Mouse (Mus musculus) lung, embryonic 15.5 days (tissue): ENCODE measurements around the gene Mttp. TPM values are rescaled to one million over a fixed set of nuclear protein-coding genes. Genes with fewer than 3 reads are reported as not detected.

Source experiments
- ATAC-seq: fragments of 200-750 bp; cut with Nextera tagmentation; 2 replicates; pipeline ENCODE4 v1.8.0; 2017; ENCODE audit warnings: moderate number of reproducible peaks, borderline replicate concordance; ENCODE audit not compliant: low FRiP score, low TSS enrichment; ENCODE audit errors: extremely low read depth
- H3K27ac ChIP-seq: fragments of 300-500 bp; sonication (generic); 2 replicates; pipeline ENCODE4 v1.5.1; 2015; ENCODE audit warnings: moderate library complexity, mild to moderate bottlenecking, inconsistent platforms
- H3K27me3 ChIP-seq: fragments of 300-500 bp; sonication (generic); 2 replicates; pipeline ENCODE4 v1.6.1; 2015; ENCODE audit warnings: inconsistent platforms
- H3K36me3 ChIP-seq: fragments of 300-500 bp; sonication (generic); 2 replicates; pipeline ENCODE4 v1.6.1; 2015; ENCODE audit warnings: inconsistent platforms
- H3K4me1 ChIP-seq: fragments of 300-500 bp; sonication (generic); 2 replicates; pipeline ENCODE4 v1.6.1; 2015; ENCODE audit warnings: inconsistent platforms
- H3K4me2 ChIP-seq: fragments of 300-500 bp; sonication (generic); 2 replicates; pipeline ENCODE4 v1.6.1; 2015; ENCODE audit warnings: inconsistent platforms, mild to moderate bottlenecking, moderate library complexity
- H3K4me3 ChIP-seq: fragments of 300-500 bp; sonication (generic); 2 replicates; pipeline ENCODE4 v1.5.1; 2015; ENCODE audit warnings: mild to moderate bottlenecking, inconsistent platforms
- H3K9ac ChIP-seq: fragments of 300-500 bp; sonication (generic); 2 replicates; pipeline ENCODE4 v1.6.1; 2015; ENCODE audit warnings: inconsistent platforms
- H3K9me3 ChIP-seq: fragments of 300-500 bp; sonication (generic); 2 replicates; pipeline ENCODE4 v1.6.1; 2016; ENCODE audit warnings: inconsistent platforms
- WGBS: fragments of 180-500 bp; shearing (Covaris S2); methylation state at CpG from one replicate; pipeline ENCODE4 v1.1.7; 2015; 5-methylcytosine and 5-hydroxymethylcytosine counted together
- polyA plus RNA-seq: library from polyadenylated mRNA; unstranded; fragments of >200 nt; fragmentation: Nextera tagmentation; extraction: Ambion mirVana; gene quantifications from 2 replicates; pipeline ENCODE4 v1.2.1, GENCODE M21; 2015

The Mttp gene
- polyA plus RNA-seq, 1 experiment from 2014 or later = 7.4 TPM

DNA sequence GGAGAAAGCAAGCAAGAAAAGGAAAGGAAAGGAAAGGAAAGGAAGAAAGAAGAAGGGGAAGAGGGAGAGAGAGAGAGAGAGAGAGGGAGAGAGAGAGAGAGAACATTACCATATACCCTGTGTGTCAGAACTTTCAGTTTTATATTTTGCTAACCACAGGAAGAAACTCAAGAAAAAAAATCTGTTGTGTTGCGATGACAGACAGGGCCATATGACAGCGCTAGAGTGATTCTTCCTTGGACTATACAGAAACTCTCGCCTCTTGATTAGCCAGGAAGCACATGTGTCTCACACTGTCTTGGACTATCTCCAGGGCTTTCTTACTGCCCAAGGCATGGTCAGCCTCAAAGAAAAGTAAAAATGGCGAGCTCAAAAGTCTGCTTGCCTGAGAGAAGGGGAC is 82.1 kb downstream of the Mttp start:
- Histone ChIP-seq H3K4me3 (no peak overlapping the region), H3K36me3 (no peaks in the 10 kb centered on the region), H3K27ac (no peak overlapping the region), H3K4me1 (peaks cover 17% of the 10 kb centered on the region), H3K4me2 (no peak overlapping the region), H3K9me3 (no peaks in the 10 kb centered on the region), H3K27me3 (no peaks in the 10 kb centered on the region), H3K9ac (no peak overlapping the region)
- ATAC-seq = no peak
- 71% methylated on average over 4 of the region's 4 CpGs for WGBS

GRCm38 (mm10) chr3:138061205-138061911 is 83.4 kb downstream of the Mttp start:
- Histone ChIP-seq H3K9me3 (no peaks in the 10 kb centered on the region), H3K9ac (no peak overlapping the region), H3K4me1 (peaks cover 27% of the 10 kb centered on the region), H3K4me2 (no peak overlapping the region), H3K27me3 (no peaks in the 10 kb centered on the region), H3K4me3 (no peak overlapping the region), H3K27ac (no peak overlapping the region), H3K36me3 (no peaks in the 10 kb centered on the region)
- no peak for ATAC-seq
- WGBS = 78% methylated on average over 9 of the region's 9 CpGs

GRCm38 (mm10) chr3:138060429-138060828 is 84.3 kb downstream of the Mttp start:
- 92% methylated on average over 7 of the region's 7 CpGs for whole genome bisulfite sequencing
- Histone ChIP-seq H3K9me3 (no peaks in the 10 kb centered on the region), H3K27ac (no peak overlapping the region), H3K4me3 (no peak overlapping the region), H3K36me3 (no peaks in the 10 kb centered on the region), H3K9ac (no peak overlapping the region), H3K4me2 (no peak overlapping the region), H3K4me1 (peaks cover 27% of the 10 kb centered on the region), H3K27me3 (no peaks in the 10 kb centered on the region)
- no peak for ATAC-seq

DNA sequence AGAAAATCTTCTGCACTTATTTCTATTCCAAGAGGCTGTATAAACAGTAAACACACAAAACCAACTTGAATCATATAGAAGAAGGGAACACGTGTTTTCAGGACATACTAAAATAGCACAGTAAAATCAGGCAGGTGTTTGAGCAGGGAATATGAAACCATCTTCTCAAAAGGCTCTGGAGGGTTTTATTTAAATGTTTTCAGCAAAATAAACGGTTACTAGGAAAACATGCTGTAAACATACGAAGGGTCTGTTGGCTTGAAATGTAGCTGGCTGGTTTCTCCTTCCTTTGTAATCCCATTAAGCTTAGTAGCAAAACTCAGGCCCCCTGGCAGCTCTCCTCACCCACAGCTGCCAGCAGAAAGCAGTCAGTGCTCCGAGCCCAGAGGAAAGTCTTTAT is 86.5 kb downstream of the Mttp start:
- no peak for ATAC-seq

GRCm38 (mm10) chr3:138056976-138057375 is 87.8 kb downstream of the Mttp start:
- Histone ChIP-seq H3K4me2 (no peak overlapping the region), H3K9me3 (no peaks in the 10 kb centered on the region), H3K36me3 (no peaks in the 10 kb centered on the region), H3K9ac (no peak overlapping the region), H3K27ac (0 out of 2 replicates have a peak overlapping the region, but pooled peaks have one; percentile 9), H3K27me3 (no peaks in the 10 kb centered on the region), H3K4me1 (peaks cover 18% of the 10 kb centered on the region), H3K4me3 (no peak overlapping the region)
- WGBS = 38% methylated on average over 7 of the region's 7 CpGs
- ATAC-seq = peak; percentile 44; the same call in 1 of the 2 replicates

More for the DNA sequence above, 86.5 kb downstream of the Mttp start:
- Histone ChIP-seq H3K4me2 (no peak overlapping the region), H3K9ac (no peak overlapping the region), H3K9me3 (no peaks in the 10 kb centered on the region), H3K4me1 (peaks cover 18% of the 10 kb centered on the region), H3K27me3 (no peaks in the 10 kb centered on the region), H3K27ac (no peak overlapping the region), H3K36me3 (no peaks in the 10 kb centered on the region), H3K4me3 (no peak overlapping the region)
- 41% methylated on average over 4 of the region's 4 CpGs for WGBS

DNA sequence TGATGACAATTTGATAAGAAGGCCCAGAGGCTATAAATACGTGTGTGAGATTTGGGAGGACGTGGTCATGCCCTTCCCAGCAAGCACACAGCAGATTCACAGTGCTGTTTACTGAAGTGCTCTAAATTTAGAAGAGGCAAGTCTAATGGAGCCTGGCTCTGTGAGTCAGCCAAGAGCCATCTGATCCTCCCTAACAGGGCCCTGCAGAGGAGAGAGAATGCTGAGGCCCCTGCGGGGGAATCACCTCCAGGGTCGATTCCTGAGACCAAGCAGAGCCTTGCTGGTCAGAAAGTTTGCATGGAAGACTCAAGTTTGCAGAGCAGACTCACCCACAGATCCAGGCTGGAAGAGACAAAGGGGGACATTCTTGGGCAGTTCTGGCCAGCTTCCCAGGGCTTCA is 90.8 kb downstream of the Mttp start:
- H3K4me3 ChIP-seq = no peak overlapping the region
- H3K9me3 ChIP-seq = no peaks in the 10 kb centered on the region
- peak; percentile 75; the same call in 1 of the 2 replicates for ATAC-seq
- H3K27ac ChIP-seq = peak overlapping the region; percentile 71
- no peak overlapping the region for H3K4me2 ChIP-seq
- H3K9ac ChIP-seq = no peak overlapping the region
- no peaks in the 10 kb centered on the region for H3K27me3 ChIP-seq
- whole genome bisulfite sequencing = 15% methylated on average over 4 of the region's 4 CpGs
- H3K4me1 ChIP-seq = peaks cover 18% of the 10 kb centered on the region
- H3K36me3 ChIP-seq = no peaks in the 10 kb centered on the region

DNA sequence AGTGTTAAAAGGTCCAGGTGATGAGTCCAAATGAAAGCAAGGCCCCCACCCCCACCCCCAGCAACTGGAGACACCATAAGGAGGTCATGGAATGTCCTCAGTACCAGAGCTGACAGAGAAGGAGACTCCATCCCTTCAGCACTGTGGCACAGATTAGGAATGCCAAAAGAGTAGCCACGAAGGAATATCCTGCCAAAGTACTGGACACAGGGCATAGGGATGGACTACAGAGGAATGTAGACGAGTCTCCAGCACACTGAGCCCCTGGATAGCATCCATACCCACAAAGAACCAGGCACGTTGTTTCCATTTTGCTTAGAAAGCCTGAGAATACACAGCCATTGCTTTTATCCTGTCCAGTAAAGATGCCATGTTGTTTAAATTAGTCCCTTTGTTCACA is 93.3 kb downstream of the Mttp start:
- ATAC-seq = no peak
- H3K4me3 ChIP-seq = no peak overlapping the region
- H3K9ac ChIP-seq = no peak overlapping the region
- no peak overlapping the region for H3K4me2 ChIP-seq
- H3K36me3 ChIP-seq = no peaks in the 10 kb centered on the region
- H3K27ac ChIP-seq = no peak overlapping the region
- no peaks in the 10 kb centered on the region for H3K9me3 ChIP-seq
- H3K4me1 ChIP-seq = peaks cover 9% of the 10 kb centered on the region
- H3K27me3 ChIP-seq = no peaks in the 10 kb centered on the region
- WGBS = 77% methylated on average over 3 of the region's 3 CpGs

DNA sequence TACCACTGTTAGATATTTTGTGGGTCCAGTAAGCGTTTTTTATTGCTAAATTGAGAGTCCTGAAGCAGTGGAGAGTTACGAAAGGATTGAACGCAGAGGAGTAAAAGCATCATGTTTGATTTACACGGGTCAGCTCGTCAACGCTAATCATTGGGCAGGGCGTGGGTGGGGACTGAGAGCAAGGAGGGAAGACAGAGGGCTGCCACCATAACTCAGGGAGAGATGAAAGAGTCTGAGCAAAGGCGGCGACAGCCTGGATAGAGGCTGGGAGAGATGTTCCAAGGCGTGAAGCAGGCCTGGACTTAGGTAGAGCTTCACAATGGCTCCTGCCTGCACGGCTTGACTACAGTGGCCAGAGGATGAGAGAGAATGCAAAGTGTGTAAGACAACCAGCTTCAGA is 94.0 kb downstream of the Mttp start:
- Histone ChIP-seq H3K27ac (no peak overlapping the region), H3K4me1 (peaks cover 9% of the 10 kb centered on the region), H3K4me2 (no peak overlapping the region), H3K36me3 (no peaks in the 10 kb centered on the region), H3K9me3 (no peaks in the 10 kb centered on the region), H3K4me3 (no peak overlapping the region), H3K27me3 (no peaks in the 10 kb centered on the region), H3K9ac (no peak overlapping the region)
- WGBS = 75% methylated on average over 11 of the region's 11 CpGs
- ATAC-seq = no peak

DNA sequence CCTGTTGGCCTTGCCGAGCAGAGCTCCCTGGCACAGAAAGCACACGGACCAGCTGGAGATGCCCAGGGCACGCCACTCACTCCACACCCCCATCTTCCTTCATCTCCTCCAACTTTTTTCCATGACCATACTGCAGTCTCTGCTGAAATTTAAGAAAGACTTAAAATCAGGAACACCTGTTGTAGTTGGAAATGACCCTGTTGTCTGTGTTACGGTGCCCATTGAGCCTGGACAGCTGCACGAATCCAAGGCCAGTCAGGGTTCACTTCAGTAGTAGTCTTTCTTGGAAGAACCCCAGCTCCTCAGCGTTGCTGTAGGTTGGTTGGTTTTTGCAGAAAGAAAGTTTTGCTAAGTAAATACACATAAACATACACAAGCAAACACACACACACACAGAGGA is 95.2 kb downstream of the Mttp start:
- Histone ChIP-seq H3K4me3 (no peak overlapping the region), H3K36me3 (no peaks in the 10 kb centered on the region), H3K9me3 (no peaks in the 10 kb centered on the region), H3K27ac (no peak overlapping the region), H3K9ac (no peak overlapping the region), H3K4me2 (no peak overlapping the region), H3K27me3 (no peaks in the 10 kb centered on the region), H3K4me1 (peaks cover 9% of the 10 kb centered on the region)
- ATAC-seq = no peak
- WGBS = 85% methylated on average over 6 of the region's 6 CpGs

GRCm38 (mm10) chr3:138043316-138043715 is 101.5 kb downstream of the Mttp start:
- Histone ChIP-seq H3K36me3 (no peaks in the 10 kb centered on the region), H3K27ac (no peak overlapping the region), H3K9me3 (no peaks in the 10 kb centered on the region), H3K9ac (no peak overlapping the region), H3K27me3 (no peaks in the 10 kb centered on the region), H3K4me1 (no peaks in the 10 kb centered on the region), H3K4me3 (no peak overlapping the region), H3K4me2 (no peak overlapping the region)
- 48% methylated on average over 7 of the region's 7 CpGs for WGBS
- peak; percentile 52; the same call in 1 of the 2 replicates for ATAC-seq

DNA sequence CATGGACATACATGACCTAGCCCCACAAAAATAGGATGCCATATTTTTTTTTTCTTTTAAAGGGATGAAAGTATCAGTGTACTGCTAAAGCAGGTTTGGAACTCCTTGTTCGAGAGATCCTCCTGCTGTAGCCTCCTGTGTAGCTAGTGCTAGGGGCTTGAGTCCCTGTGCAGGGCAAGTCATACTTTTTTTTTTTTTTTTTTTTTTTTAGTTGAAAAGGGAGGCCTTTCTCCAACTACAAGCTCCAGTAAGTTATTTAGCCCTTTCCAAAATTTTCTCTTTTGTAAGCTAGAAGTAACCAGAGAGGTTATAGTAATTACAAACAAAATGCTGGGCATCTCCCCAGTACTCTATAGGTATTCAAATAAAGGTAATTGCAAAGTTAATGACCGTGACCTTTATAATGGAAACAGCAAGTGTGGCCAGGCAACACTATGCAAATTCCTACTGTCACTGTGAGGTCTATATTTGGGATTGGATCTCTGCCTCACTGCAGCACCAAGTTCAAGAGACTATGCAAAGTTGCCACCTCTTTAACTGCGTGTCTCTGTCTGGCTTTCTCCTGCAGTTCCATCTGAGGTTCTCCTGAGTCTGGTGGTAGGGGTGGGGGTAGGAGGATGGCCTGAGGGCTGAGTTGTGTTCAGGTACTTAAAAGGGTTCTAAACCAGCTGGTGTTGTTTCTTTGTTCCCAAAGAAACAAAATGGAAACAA is 103.0 kb downstream of the Mttp start:
- 79% methylated on average over 3 of the region's 3 CpGs for WGBS
- Histone ChIP-seq H3K9ac (no peak overlapping the region), H3K27ac (no peak overlapping the region), H3K9me3 (no peaks in the 10 kb centered on the region), H3K4me2 (no peak overlapping the region), H3K36me3 (no peaks in the 10 kb centered on the region), H3K27me3 (no peaks in the 10 kb centered on the region), H3K4me1 (no peaks in the 10 kb centered on the region), H3K4me3 (no peak overlapping the region)
- ATAC-seq = no peak

DNA sequence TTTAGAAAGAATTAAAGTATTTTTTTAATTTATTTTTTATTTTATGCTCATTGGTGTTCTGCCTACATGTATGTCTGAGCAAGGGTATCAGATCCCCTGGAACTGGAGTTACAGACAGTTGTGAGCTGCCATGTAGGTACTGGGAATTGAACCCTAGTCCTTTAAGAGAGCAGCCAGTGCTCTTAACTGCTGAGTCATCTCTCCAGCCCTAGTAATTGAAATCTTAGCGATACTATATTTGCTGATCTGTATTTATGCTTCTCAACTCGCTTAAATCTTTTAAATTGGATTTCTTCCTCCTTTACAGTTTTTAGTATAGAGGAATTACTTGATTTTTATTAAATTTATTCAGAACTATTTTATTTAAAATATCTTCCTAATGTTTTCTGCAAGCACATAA is 103.8 kb downstream of the Mttp start:
- Histone ChIP-seq H3K36me3 (no peaks in the 10 kb centered on the region), H3K9me3 (no peaks in the 10 kb centered on the region), H3K4me3 (no peak overlapping the region), H3K27me3 (no peaks in the 10 kb centered on the region), H3K27ac (no peak overlapping the region), H3K9ac (no peak overlapping the region), H3K4me2 (no peak overlapping the region), H3K4me1 (no peaks in the 10 kb centered on the region)
- WGBS = 76% methylated on average over 2 of the region's 2 CpGs
- ATAC-seq = no peak
